Mouse (Mus musculus) cortical plate, adult 2 months (tissue): Measurements from ENCODE around the gene Scgb1b30.

Experiments used
- CTCF ChIP-seq: fragments of 200-500 bp; IDR thresholded peaks from 2 replicates; pipeline ENCODE4 v1.5.1; 2011; ENCODE audit warnings: mild to moderate bottlenecking, control low read depth, low read length; ENCODE audit not compliant: insufficient read depth; ENCODE audit errors: extremely low read depth
- POLR2A ChIP-seq: fragments of 200-500 bp; IDR thresholded peaks from 2 replicates; pipeline ENCODE4 v1.6.1; 2011; ENCODE audit warnings: mild to moderate bottlenecking, low read length, control low read depth; ENCODE audit not compliant: insufficient read depth; ENCODE audit errors: extremely low read depth

DNA sequence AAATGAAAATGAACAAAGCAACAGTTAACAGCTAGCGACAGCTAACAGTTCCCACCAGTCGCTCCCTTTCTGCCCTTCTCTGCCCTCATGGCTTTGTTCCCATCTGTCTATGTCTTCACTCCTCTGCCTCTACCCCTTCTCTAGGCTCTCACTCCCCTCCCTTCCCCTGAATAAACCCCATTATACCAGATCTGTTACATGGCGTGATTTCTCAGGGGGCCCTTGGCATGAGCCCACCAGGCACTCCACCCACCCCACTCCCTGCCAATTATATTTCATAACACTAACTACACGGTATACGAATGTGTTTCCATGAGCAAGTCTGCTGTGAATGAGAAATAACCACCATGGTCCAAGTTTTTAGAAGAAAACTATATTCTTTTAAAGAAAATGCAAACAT lies 14.0 kb downstream of the Scgb1b30 start:
- TF ChIP-seq CTCF (no peak), POLR2A (no peak)
